Mouse (Mus musculus): ENCODE results near the gene Samsn1.

GRCm38 (mm10) chr16:75899885-75900620 lies 122.0 kb downstream of the Samsn1 start:
- TF ChIP-seq POLR2A (IDR thresholded peaks at IDR 0.05; ENCODE audit: borderline replicate concordance, extremely low read depth, insufficient read depth, insufficient read length, poor library complexity, severe bottlenecking) = no peak
- no peak for TF ChIP-seq CTCF (IDR thresholded peaks at IDR 0.05; ENCODE audit: borderline replicate concordance, extremely low read depth, insufficient read depth, insufficient read length)
